Mouse (Mus musculus) testis, adult 2 months (tissue): ENCODE results near the gene Rps6kb1.

ENCODE experiments used
- CTCF ChIP-seq: fragments of 200-500 bp; IDR thresholded peaks from 2 replicates; pipeline ENCODE4 v1.5.1; 2012; ENCODE audit warnings: low read depth, mild to moderate bottlenecking, inconsistent platforms, low read length, moderate library complexity; ENCODE audit not compliant: control insufficient read depth, insufficient read depth, insufficient replicate concordance
- POLR2A ChIP-seq: fragments of 200-500 bp; IDR thresholded peaks from 2 replicates; pipeline ENCODE4 v1.6.1; 2012; ENCODE audit warnings: low read depth, mild to moderate bottlenecking, inconsistent platforms, low read length, moderate library complexity; ENCODE audit not compliant: control insufficient read depth

DNA sequence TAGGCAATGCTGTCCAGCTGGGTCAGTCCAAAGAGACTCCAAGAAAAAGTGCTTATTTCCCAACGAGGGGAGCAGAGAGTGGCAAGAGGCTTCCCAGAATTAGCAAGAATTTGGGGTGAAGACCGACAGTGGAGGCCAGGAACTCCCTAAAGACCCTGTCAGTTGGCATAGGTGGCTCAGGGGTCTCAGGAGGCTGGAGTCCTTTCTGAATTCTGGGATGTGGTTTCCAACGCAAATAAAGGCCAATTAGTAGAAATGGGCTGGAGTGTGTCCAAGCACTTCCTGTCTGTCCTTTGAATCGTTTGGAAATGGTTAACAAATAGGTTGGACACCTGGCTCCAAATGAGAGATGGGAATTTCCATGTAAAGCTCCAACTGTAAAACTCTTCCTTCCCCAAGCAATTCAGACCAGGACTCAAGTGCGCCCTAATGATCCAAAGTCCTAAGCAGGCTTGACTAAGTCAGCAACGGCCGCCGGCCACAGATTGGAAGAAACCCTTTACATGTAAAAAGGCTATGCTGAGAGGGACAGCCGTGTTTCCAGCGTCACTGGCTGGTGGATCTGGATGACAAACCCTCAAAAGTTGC, 35.2 kb upstream of the Rps6kb1 start:
- TF ChIP-seq CTCF: no peak
- no peak for TF ChIP-seq POLR2A
